Mouse (Mus musculus) retina, adult 2 months (tissue): Measurements from ENCODE around the gene Slc25a47.
A peak's percentile ranks its signal among the peaks of the same experiment; 100 is the strongest.

Experiments used
- DNase-seq: peaks from one replicate; pipeline ENCODE4 v3.0.0-alpha.2; 2012; ENCODE audit warnings: low read depth, low spot score

The Slc25a47 gene

GRCm38 (mm10) chr12:108835840-108836409 lies at the start of gene Slc25a47, which contains the start of gene Slc25a29:
Gene Slc25a47, plus strand, starts transcription at chr12:108836046.
Gene Slc25a29, minus strand, starts transcription at chr12:108835883.
- peak; percentile 88 for DNase-seq

DNA sequence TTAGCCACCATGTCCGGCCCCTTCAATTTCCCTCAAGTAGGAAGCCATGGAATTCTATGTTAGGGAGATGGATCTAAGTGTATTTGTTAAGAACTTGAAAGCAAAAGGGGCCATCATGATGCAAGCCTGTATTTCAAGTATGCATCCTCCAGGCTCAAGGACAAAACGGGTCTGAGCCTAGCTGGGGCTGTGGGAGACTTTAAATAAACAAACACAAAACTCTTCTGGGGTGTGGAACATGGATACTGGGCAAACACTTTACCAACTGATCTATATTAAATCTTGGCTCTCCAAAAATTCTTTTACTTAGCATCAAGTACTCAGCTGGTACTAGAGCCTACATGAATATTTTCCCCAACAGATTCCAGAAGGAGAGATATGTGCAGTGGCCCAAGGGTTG lies 48.5 kb upstream of the Slc25a47 start:
- no peak for DNase-seq

DNA sequence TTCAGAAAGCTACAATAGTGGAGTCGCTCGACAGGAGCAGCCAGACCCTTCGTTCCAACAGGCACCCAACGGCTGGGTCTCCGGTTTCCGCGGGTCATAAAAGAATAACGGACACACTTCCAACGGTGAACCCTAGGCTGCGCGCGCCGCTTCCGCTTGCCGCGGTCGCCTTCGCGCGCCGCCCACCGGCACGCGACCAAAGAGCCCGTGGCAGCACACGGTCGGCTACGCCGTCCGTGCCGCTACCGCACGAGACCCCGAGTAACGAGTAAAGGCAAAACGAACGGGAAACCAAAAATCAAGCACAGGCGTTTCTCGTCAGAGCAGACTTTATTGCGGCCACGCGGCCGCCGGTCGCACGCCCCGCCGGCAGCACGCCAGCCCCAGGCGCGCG lies 43.7 kb upstream of the Slc25a47 start:
- DNase-seq: peak; percentile 52

DNA sequence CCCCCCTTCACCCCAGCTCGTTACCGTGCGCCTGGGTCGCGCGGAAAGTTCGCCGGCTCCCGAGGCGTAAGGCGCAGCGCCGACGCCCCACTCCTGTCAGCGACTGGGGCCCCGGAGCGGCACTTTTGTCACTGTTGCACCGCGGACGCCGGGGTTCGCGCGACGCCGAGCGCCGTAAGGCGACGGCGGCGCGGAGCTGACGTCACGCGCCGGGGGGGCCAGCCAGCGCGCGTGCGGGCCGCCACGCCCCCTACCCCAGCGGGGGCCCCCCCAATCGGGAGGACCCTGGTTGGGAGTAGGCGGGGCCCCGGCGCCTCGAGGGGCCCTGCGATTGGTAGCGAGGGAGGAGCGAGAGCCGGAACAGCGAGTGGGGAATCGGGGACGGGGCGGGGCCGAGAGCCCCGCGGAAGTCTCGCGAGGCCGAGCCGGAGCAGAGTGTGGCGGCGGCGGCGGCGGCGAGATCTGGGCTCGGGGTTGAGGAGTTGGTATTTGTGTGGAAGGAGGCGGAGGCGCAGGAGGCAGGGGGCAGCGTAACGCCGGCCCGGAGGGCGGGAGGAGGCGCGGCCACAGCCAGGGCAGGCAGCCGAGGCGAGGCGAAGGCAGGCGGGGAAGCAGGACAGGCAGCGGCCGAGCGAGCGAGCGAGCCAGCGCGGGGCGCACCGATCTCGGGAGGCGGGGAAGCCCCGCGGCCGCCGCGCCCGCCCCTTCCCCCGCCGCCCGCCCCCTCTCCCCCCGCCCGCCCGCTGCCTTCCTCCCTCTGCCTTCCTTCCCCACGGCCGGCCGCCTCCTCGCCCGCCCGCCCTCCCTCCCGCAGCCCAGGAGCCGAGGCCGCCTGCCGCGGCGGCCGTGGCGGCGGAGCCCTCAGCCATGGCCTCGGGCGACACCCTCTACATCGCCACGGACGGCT lies 43.0 kb upstream of the Slc25a47 start, which contains the start of gene Yy1:
Gene Yy1 (plus strand): TSS at position 428 of the 907 bp plus-strand sequence.
- peak; percentile 97 for DNase-seq

GRCm38 (mm10) chr12:108793453-108793941 lies 42.3 kb upstream of the Slc25a47 start:
- DNase-seq: no peak

DNA sequence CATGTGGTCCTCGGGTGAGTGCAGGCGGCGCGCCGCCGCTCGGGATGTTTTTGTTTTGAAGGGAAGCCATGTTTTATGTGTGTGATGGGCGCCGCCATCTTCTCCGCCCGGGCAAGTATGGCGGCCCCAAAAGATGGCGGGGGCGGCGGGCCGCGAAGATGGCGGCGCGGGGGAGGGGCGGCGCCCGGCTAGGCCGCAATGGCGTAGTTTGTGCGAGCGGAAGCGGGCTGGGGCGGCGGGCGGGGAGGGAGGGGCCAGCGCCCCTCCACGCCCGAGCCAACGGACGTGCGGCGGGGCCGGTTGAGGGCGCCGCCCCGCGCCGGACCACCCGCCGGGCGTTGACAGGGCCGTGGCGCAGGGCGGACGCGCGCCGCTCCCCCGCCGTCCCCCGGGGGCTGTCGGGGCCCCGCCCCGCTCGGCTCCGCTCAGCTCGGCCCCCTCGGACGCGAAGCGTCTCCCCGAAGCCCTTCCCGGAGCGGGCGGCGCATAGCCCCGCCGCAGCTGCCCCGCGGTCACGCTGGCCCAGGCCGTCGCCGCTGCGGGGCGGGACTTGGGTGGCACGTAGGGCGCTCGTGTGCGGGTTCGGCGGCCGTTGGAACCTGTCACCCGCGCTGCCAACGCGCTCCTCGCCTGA lies 41.7 kb upstream of the Slc25a47 start:
- peak; percentile 76 for DNase-seq

- no peak for DNase-seq
Observed at GRCm38 (mm10) chr12:108794979-108795537, 40.8 kb upstream of the Slc25a47 start.

GRCm38 (mm10) chr12:108801613-108802012 lies 34.2 kb upstream of the Slc25a47 start:
- DNase-seq: no peak

DNA sequence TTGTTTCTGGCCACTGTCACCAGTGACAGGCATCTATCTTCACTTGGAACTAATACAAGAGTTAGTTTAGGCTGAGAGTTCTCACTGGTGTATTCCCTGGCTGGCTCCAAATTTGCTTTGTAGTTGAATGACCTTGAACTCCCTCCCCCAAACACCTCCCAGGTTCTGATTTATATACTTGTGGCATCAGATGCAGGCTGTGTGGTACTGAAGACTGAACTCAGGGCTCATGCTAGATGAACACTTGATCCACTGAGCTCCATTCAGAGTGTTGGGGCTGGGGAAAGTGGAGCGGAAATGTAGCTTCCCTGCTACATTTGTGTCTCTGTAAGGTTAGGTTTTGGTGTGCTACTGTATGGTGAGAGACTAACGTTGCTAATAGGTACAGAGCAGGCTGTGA lies 31.5 kb upstream of the Slc25a47 start:
- DNase-seq: no peak

GRCm38 (mm10) chr12:108808465-108808864 lies 27.4 kb upstream of the Slc25a47 start:
- DNase-seq: no peak

GRCm38 (mm10) chr12:108809771-108810170 lies 26.1 kb upstream of the Slc25a47 start:
- no peak for DNase-seq

DNA sequence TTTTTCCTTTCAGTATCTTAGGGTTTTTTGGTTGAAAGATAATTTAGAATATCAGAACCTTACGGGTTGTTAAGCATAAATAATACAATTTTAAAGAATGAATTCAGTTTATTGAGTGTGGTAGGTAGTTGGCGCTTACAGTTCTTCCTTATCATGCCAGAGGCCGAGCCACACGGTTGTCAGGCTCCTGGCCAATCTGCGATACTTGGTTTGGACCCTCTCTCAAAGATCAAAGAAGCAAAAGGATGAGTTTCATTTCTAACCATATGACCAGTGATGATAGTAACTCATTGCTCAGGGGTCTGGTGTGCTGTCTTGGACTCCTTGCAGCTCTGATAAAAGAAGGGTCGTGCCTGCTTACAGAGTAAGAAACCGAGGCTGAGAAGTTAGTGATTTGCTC lies 25.5 kb upstream of the Slc25a47 start:
- DNase-seq: no peak

- no peak for DNase-seq
Observed at GRCm38 (mm10) chr12:108811133-108811532, 24.7 kb upstream of the Slc25a47 start.

GRCm38 (mm10) chr12:108812463-108812862 lies 23.4 kb upstream of the Slc25a47 start:
- no peak for DNase-seq

DNA sequence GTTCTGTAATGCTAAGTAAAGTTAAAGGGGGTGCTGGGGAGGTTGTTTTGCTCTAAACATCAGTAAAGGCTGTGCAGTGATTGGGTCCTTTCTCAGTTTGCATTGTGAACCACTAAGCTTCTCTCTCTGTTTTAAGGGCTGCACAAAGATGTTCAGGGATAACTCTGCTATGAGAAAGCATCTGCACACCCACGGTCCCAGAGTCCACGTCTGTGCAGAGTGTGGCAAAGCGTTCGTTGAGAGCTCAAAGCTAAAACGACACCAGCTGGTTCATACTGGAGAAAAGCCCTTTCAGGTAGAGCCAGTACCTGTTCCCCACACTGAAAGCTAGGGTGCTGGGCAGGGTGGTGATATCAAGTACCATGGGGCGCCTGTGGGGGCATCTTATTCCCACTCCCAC lies 21.4 kb upstream of the Slc25a47 start:
- DNase-seq: no peak

- no peak for DNase-seq
Observed at GRCm38 (mm10) chr12:108816569-108816968, 19.3 kb upstream of the Slc25a47 start.

DNA sequence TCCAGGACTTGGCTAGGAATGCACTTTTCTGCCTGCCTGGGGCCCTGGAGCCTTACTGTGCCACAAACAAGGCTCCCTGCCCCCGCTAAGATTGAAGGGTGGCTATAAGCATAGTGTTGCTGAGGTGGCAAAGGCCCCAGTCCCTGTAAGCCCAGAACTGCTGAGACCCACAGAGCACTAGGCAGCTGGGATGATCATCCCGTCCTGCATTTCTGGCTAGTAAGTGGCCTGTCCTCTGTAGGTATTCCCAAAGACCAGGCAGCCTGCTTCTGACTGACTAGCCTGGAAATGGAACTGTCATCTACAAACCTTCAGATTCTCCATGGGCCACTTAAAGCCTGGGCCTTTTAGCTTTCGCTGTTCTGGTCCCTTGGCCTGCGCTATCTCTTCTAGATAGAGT lies 15.4 kb upstream of the Slc25a47 start:
- no peak for DNase-seq

- DNase-seq: no peak
Observed at GRCm38 (mm10) chr12:108823036-108823435, 12.8 kb upstream of the Slc25a47 start.

DNA sequence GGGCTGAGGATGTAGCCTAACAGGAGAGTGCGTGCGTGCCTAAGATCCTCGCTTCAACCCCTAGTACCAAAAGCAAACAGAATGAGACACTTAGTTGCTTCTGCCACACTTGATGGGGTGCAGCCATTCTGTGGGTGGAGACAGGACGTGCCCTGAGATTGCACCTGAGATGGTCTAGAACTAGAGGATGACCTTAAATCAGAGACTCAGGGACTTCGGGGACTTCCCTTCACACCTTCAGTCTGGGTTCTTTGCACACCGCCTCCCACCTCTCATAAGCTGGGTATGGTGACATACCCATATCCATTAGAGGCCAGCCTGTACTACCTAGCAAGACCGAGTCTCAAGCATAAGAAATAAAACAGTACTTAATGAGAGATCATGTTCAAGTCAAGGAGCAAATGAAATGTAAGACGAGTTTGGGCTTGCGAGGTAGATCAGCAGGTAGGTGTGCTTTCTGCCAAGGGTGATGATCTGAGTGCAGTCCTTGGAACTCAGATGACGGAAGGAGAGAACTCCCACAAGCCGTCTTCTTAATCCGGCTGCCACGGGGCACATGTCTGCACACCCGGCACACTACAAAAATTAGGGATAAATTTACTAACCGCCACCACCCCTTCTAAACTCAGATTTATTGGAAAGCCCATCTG lies 11.5 kb upstream of the Slc25a47 start:
- DNase-seq: no peak

GRCm38 (mm10) chr12:108825561-108826224 lies 10.2 kb upstream of the Slc25a47 start:
- no peak for DNase-seq
